Mouse (Mus musculus): ENCODE measurements around the gene Arl15. TPM values are rescaled to one million over a fixed set of nuclear protein-coding genes. Genes with fewer than 3 reads are reported as not detected.

The Arl15 gene
- polyA plus RNA-seq, 1 experiment from 2014 or later, result 4.9 TPM

DNA sequence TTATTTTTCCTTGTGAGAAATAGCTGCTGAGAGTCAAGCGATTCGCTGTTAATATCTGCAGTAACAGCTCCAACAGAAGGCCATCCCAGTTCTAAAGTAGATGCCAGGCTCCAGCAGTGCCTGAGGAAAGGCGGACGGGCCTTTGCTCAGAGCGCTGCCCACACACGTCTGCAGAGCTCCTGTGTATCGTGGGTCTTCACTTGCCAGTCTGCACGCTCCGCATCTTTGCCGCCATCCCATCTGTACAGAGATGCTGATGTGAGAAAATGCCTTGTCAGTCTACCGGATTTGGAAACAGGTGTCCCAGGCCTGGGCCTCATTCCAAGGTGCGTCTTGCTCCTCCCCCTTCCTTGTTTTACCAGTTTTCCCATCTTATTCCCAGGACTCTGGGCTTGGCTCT is 27.6 kb downstream of the Arl15 start:
- Histone ChIP-seq H3K4me2 (replicated peaks; ENCODE audit: low read depth) (no peak overlapping the region), H3K27me3 (replicated peaks; ENCODE audit: control insufficient read depth, insufficient read depth, low read length) (no peaks in the 10 kb centered on the region), H3K9me3 (ENCODE audit: control insufficient read depth) (no peaks in the 10 kb centered on the region), H3K36me3 (ENCODE audit: control insufficient read depth, insufficient read depth) (no peaks in the 10 kb centered on the region), H3K9ac (ENCODE audit: low read depth, low read length) (no peak overlapping the region), H3K4me1 (replicated peaks; ENCODE audit: control insufficient read depth, insufficient read depth, low read length) (no peaks in the 10 kb centered on the region; the same call in 1 of the 2 replicates), H3K27ac (ENCODE audit: low read depth, low read length) (no peak overlapping the region), H3K4me3 (ENCODE audit: low read depth, low read length) (no peak overlapping the region)
- no peak for TF ChIP-seq CTCF (IDR thresholded peaks at IDR 0.05; ENCODE audit: low read depth)
- WGBS, result 92% methylated on average over 12 of the region's 12 CpGs
- ATAC-seq, result no peak

DNA sequence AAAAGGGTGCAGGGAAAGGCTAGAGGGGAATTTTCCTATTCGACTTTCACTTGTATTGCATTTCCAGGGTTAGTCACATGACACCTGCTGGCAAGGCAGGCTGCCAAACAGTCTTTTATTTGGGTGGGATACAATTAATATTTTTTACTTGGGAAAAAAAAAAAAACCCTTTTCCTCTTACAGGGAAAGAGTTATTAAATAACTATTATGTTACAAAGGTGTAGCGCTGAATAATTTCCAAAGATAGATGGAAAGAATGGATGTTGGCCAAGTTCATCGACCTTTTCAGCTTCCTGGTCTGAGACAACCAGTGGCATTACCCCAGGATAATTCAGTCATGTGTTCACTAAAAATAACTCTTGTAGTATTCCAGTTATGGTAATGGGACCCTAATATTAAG is 29.7 kb downstream of the Arl15 start:
- Histone ChIP-seq H3K9ac (ENCODE audit: low read depth, low read length) (no peak overlapping the region), H3K27ac (ENCODE audit: low read depth, low read length) (no peak overlapping the region), H3K9me3 (ENCODE audit: control insufficient read depth) (no peaks in the 10 kb centered on the region), H3K4me1 (replicated peaks; ENCODE audit: control insufficient read depth, insufficient read depth, low read length) (no peaks in the 10 kb centered on the region; the same call in 1 of the 2 replicates), H3K36me3 (ENCODE audit: control insufficient read depth, insufficient read depth) (no peaks in the 10 kb centered on the region), H3K4me2 (replicated peaks; ENCODE audit: low read depth) (no peak overlapping the region), H3K27me3 (replicated peaks; ENCODE audit: control insufficient read depth, insufficient read depth, low read length) (no peaks in the 10 kb centered on the region), H3K4me3 (ENCODE audit: low read depth, low read length) (no peak overlapping the region)
- 70% methylated on average over 3 of the region's 3 CpGs for WGBS
- ATAC-seq, result no peak
- TF ChIP-seq CTCF (IDR thresholded peaks at IDR 0.05; ENCODE audit: low read depth), result no peak

GRCm38 (mm10) chr13:113828633-113829032 is 34.3 kb downstream of the Arl15 start:
- no peak overlapping the region for H3K27ac ChIP-seq (ENCODE audit: low read depth, low read length)
- no peak overlapping the region for H3K4me2 ChIP-seq (replicated peaks; ENCODE audit: low read depth)
- 0 out of 2 replicates have a peak, but pooled peaks cover 5% of the 10 kb centered on the region for H3K9me3 ChIP-seq (ENCODE audit: control insufficient read depth)
- 81% methylated on average over 3 of the region's 3 CpGs for WGBS
- TF ChIP-seq CTCF (IDR thresholded peaks at IDR 0.05; ENCODE audit: low read depth), result no peak
- H3K4me1 ChIP-seq (replicated peaks; ENCODE audit: control insufficient read depth, insufficient read depth, low read length), result no peaks in the 10 kb centered on the region
- H3K9ac ChIP-seq (ENCODE audit: low read depth, low read length), result no peak overlapping the region
- no peak overlapping the region for H3K4me3 ChIP-seq (ENCODE audit: low read depth, low read length)
- H3K36me3 ChIP-seq (ENCODE audit: control insufficient read depth, insufficient read depth), result no peaks in the 10 kb centered on the region
- no peaks in the 10 kb centered on the region for H3K27me3 ChIP-seq (replicated peaks; ENCODE audit: control insufficient read depth, insufficient read depth, low read length)
- ATAC-seq, result no peak

DNA sequence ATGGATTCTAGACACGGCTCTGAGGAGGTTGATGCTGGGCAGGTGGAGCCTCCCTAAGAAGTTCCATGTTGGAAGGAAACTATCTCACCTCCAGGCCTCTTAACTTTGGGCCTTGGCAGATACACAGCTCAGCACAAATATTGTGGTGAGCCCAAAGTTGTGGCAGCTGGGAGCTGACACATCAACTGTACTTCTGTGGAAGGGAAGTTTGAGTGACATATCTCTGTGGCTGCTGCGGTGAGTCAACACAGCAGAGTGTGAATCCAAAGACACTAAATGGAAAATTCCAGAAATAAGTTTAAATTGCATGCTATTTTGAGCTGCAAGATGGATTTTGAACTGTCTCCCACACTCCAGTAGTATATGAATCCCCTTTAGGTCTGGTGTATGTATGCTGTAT is 34.8 kb downstream of the Arl15 start:
- no peak overlapping the region for H3K27ac ChIP-seq (ENCODE audit: low read depth, low read length)
- H3K27me3 ChIP-seq (replicated peaks; ENCODE audit: control insufficient read depth, insufficient read depth, low read length), result no peaks in the 10 kb centered on the region
- no peak overlapping the region for H3K4me2 ChIP-seq (replicated peaks; ENCODE audit: low read depth)
- WGBS, result 91% methylated on average over 2 of the region's 2 CpGs
- no peaks in the 10 kb centered on the region for H3K36me3 ChIP-seq (ENCODE audit: control insufficient read depth, insufficient read depth)
- 0 out of 2 replicates have a peak, but pooled peaks cover 5% of the 10 kb centered on the region for H3K9me3 ChIP-seq (ENCODE audit: control insufficient read depth)
- no peak for ATAC-seq
- no peak for TF ChIP-seq CTCF (IDR thresholded peaks at IDR 0.05; ENCODE audit: low read depth)
- no peak overlapping the region for H3K4me3 ChIP-seq (ENCODE audit: low read depth, low read length)
- H3K9ac ChIP-seq (ENCODE audit: low read depth, low read length), result no peak overlapping the region
- H3K4me1 ChIP-seq (replicated peaks; ENCODE audit: control insufficient read depth, insufficient read depth, low read length), result no peaks in the 10 kb centered on the region

GRCm38 (mm10) chr13:113830805-113831204 is 36.5 kb downstream of the Arl15 start:
- no peak for TF ChIP-seq CTCF (IDR thresholded peaks at IDR 0.05; ENCODE audit: low read depth)

GRCm38 (mm10) chr13:113832947-113833346 is 38.6 kb downstream of the Arl15 start:
- Histone ChIP-seq H3K4me1 (replicated peaks; ENCODE audit: control insufficient read depth, insufficient read depth, low read length) (no peaks in the 10 kb centered on the region), H3K27me3 (replicated peaks; ENCODE audit: control insufficient read depth, insufficient read depth, low read length) (no peaks in the 10 kb centered on the region), H3K9me3 (ENCODE audit: control insufficient read depth) (0 out of 2 replicates have a peak, but pooled peaks cover 5% of the 10 kb centered on the region), H3K4me3 (ENCODE audit: low read depth, low read length) (no peak overlapping the region), H3K36me3 (ENCODE audit: control insufficient read depth, insufficient read depth) (no peaks in the 10 kb centered on the region), H3K27ac (ENCODE audit: low read depth, low read length) (no peak overlapping the region), H3K9ac (ENCODE audit: low read depth, low read length) (no peak overlapping the region), H3K4me2 (replicated peaks; ENCODE audit: low read depth) (no peak overlapping the region)
- ATAC-seq, result no peak
- TF ChIP-seq CTCF (IDR thresholded peaks at IDR 0.05; ENCODE audit: low read depth), result no peak
- WGBS, result 85% methylated on average over 6 of the region's 6 CpGs

More at GRCm38 (mm10) chr13:113830805-113831204, 36.5 kb downstream of the Arl15 start:
- H3K36me3 ChIP-seq (ENCODE audit: control insufficient read depth, insufficient read depth), result no peaks in the 10 kb centered on the region
- 79% methylated on average over 3 of the region's 3 CpGs for WGBS
- no peak overlapping the region for H3K9ac ChIP-seq (ENCODE audit: low read depth, low read length)
- no peaks in the 10 kb centered on the region for H3K27me3 ChIP-seq (replicated peaks; ENCODE audit: control insufficient read depth, insufficient read depth, low read length)
- H3K4me3 ChIP-seq (ENCODE audit: low read depth, low read length), result no peak overlapping the region
- ATAC-seq, result no peak
- 0 out of 2 replicates have a peak, but pooled peaks cover 5% of the 10 kb centered on the region for H3K9me3 ChIP-seq (ENCODE audit: control insufficient read depth)
- H3K4me1 ChIP-seq (replicated peaks; ENCODE audit: control insufficient read depth, insufficient read depth, low read length), result no peaks in the 10 kb centered on the region
- no peak overlapping the region for H3K27ac ChIP-seq (ENCODE audit: low read depth, low read length)
- no peak overlapping the region for H3K4me2 ChIP-seq (replicated peaks; ENCODE audit: low read depth)

DNA sequence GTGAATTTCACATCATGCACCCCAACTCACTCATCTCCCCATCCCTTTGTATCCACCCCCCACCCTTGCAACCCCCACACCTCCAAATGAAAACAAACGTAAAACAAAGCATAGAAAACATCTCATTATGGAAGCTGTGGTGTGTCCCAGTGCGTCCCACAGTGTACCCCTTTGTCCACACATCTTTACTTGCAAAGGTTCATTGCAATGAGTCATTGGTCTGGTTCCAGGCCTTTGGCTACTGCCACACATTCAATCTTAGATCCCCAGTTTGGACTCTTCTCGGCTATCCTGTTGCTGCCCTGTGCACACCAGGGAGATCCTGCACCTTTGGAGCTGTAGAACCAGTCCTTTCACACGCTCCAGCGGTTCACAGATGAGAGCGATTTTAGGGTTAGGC is 41.6 kb downstream of the Arl15 start:
- ATAC-seq, result no peak
- no peaks in the 10 kb centered on the region for H3K27me3 ChIP-seq (replicated peaks; ENCODE audit: control insufficient read depth, insufficient read depth, low read length)
- no peak overlapping the region for H3K9ac ChIP-seq (ENCODE audit: low read depth, low read length)
- H3K36me3 ChIP-seq (ENCODE audit: control insufficient read depth, insufficient read depth), result no peaks in the 10 kb centered on the region
- no peak overlapping the region for H3K4me2 ChIP-seq (replicated peaks; ENCODE audit: low read depth)
- H3K4me1 ChIP-seq (replicated peaks; ENCODE audit: control insufficient read depth, insufficient read depth, low read length), result no peaks in the 10 kb centered on the region
- no peak overlapping the region for H3K27ac ChIP-seq (ENCODE audit: low read depth, low read length)
- TF ChIP-seq CTCF (IDR thresholded peaks at IDR 0.05; ENCODE audit: low read depth), result no peak
- 0 out of 2 replicates have a peak, but pooled peaks cover 5% of the 10 kb centered on the region for H3K9me3 ChIP-seq (ENCODE audit: control insufficient read depth)
- no peak overlapping the region for H3K4me3 ChIP-seq (ENCODE audit: low read depth, low read length)
- WGBS, result 92% methylated on average over 6 of the region's 6 CpGs

All from intestine, postnatal 0 days (tissue).